Mouse (Mus musculus): Measurements from ENCODE around the gene Map2k2. TPM values are rescaled to one million over a fixed set of nuclear protein-coding genes. Genes with fewer than 3 reads are reported as not detected.
"Not testable (repeated sequence)": the region's sequence is repeated elsewhere in the genome, so short reads cannot be mapped to it uniquely, and the experiment has no call there.

Gene Map2k2
- polyA plus RNA-seq, 1 experiment from 2014 or later, result 197 TPM

GRCm38 (mm10) chr10:81177491-81177925 lies 71.8 kb downstream of the Map2k2 start:
- Histone ChIP-seq H3K4me1 (peaks cover 56% of the 10 kb centered on the region), H3K36me3 (peaks cover 50% of the 10 kb centered on the region)
- 9% methylated on average over 16 of the region's 16 CpGs for WGBS

GRCm38 (mm10) chr10:81177958-81178712 lies 72.4 kb downstream of the Map2k2 start:
- Histone ChIP-seq H3K4me2 (replicated peaks) (peak overlapping the region; percentile 71), H3K4me1 (peaks cover 56% of the 10 kb centered on the region), H3K9me3 (replicated peaks) (no peaks in the 10 kb centered on the region), H3K27me3 (no peaks in the 10 kb centered on the region), H3K9ac (peak overlapping the region; percentile 97), H3K27ac (replicated peaks) (peak overlapping the region; percentile 93; the same call in 1 of the 2 replicates), H3K36me3 (peaks cover 50% of the 10 kb centered on the region), H3K4me3 (replicated peaks) (peak overlapping the region; percentile 97)
- no peak for ATAC-seq (ENCODE audit: insufficient number of reproducible peaks, low FRiP score, low TSS enrichment, low read depth)
- WGBS, result 56% methylated on average over 14 of the region's 14 CpGs

More at GRCm38 (mm10) chr10:81177491-81177925, 71.8 kb downstream of the Map2k2 start:
- H3K4me3 ChIP-seq (replicated peaks), result peak overlapping the region; percentile 97
- H3K27me3 ChIP-seq, result no peaks in the 10 kb centered on the region
- peak overlapping the region; percentile 97 for H3K9ac ChIP-seq
- ATAC-seq (ENCODE audit: insufficient number of reproducible peaks, low FRiP score, low TSS enrichment, low read depth), result no peak
- H3K4me2 ChIP-seq (replicated peaks), result peak overlapping the region; percentile 71
- H3K27ac ChIP-seq (replicated peaks), result peak overlapping the region; percentile 93
- no peaks in the 10 kb centered on the region for H3K9me3 ChIP-seq (replicated peaks)

- H3K36me3 ChIP-seq, result peaks cover 50% of the 10 kb centered on the region
- 92% methylated on average over 11 of the region's 11 CpGs for WGBS
- no peak overlapping the region for H3K4me2 ChIP-seq (replicated peaks)
- H3K4me1 ChIP-seq, result peaks cover 56% of the 10 kb centered on the region
- 0 out of 2 replicates have a peak overlapping the region, but pooled peaks have one; percentile 8 for H3K27ac ChIP-seq (replicated peaks)
- H3K27me3 ChIP-seq, result no peaks in the 10 kb centered on the region
- H3K9me3 ChIP-seq (replicated peaks), result no peaks in the 10 kb centered on the region
- H3K9ac ChIP-seq, result no peak overlapping the region
- ATAC-seq (ENCODE audit: insufficient number of reproducible peaks, low FRiP score, low TSS enrichment, low read depth), result no peak
- no peak overlapping the region for H3K4me3 ChIP-seq (replicated peaks)
These were observed 73.2 kb downstream of the Map2k2 start for GRCm38 (mm10) chr10:81178927-81179326.

- H3K27me3 ChIP-seq, result no peaks in the 10 kb centered on the region
- no peak overlapping the region for H3K4me2 ChIP-seq (replicated peaks)
- H3K4me1 ChIP-seq, result peaks cover 56% of the 10 kb centered on the region
- peaks cover 50% of the 10 kb centered on the region for H3K36me3 ChIP-seq
- no peak overlapping the region for H3K9ac ChIP-seq
- no peak for ATAC-seq (ENCODE audit: insufficient number of reproducible peaks, low FRiP score, low TSS enrichment, low read depth)
- no peak overlapping the region for H3K27ac ChIP-seq (replicated peaks)
- WGBS, result 90% methylated on average over 32 of the region's 32 CpGs
- no peaks in the 10 kb centered on the region for H3K9me3 ChIP-seq (replicated peaks)
- H3K4me3 ChIP-seq (replicated peaks), result no peak overlapping the region
These were observed 74.0 kb downstream of the Map2k2 start for GRCm38 (mm10) chr10:81179451-81180342.

GRCm38 (mm10) chr10:81180946-81181345 lies 75.2 kb downstream of the Map2k2 start:
- ATAC-seq (ENCODE audit: insufficient number of reproducible peaks, low FRiP score, low TSS enrichment, low read depth), result no peak
- 91% methylated on average over 13 of the region's 13 CpGs for WGBS
- H3K36me3 ChIP-seq, result peaks cover 61% of the 10 kb centered on the region
- no peaks in the 10 kb centered on the region for H3K27me3 ChIP-seq
- peak overlapping the region; percentile 76; the same call in 1 of the 2 replicates for H3K27ac ChIP-seq (replicated peaks)
- no peak overlapping the region for H3K4me3 ChIP-seq (replicated peaks)
- H3K4me1 ChIP-seq, result peaks cover 48% of the 10 kb centered on the region
- H3K9ac ChIP-seq, result no peak overlapping the region
- no peak overlapping the region for H3K4me2 ChIP-seq (replicated peaks)
- no peaks in the 10 kb centered on the region for H3K9me3 ChIP-seq (replicated peaks)

GRCm38 (mm10) chr10:81181860-81182259 lies 76.1 kb downstream of the Map2k2 start:
- Histone ChIP-seq H3K36me3 (peaks cover 67% of the 10 kb centered on the region), H3K27ac (replicated peaks) (peak overlapping the region; percentile 76; the same call in 1 of the 2 replicates), H3K4me1 (peaks cover 48% of the 10 kb centered on the region)
- not testable (repeated sequence) for H3K27me3 ChIP-seq; H3K4me3 ChIP-seq (replicated peaks); H3K9me3 ChIP-seq (replicated peaks); H3K9ac ChIP-seq; ATAC-seq (ENCODE audit: insufficient number of reproducible peaks, low FRiP score, low TSS enrichment, low read depth); H3K4me2 ChIP-seq (replicated peaks)
- 76% methylated on average over 12 of the region's 12 CpGs for WGBS

- H3K4me1 ChIP-seq, result peaks cover 45% of the 10 kb centered on the region
These were observed 76.9 kb downstream of the Map2k2 start, which contains the start of gene Dapk3 for GRCm38 (mm10) chr10:81182336-81183333. Dapk3 (plus strand) TSS chr10:81183005.

More at GRCm38 (mm10) chr10:81182336-81183333, 76.9 kb downstream of the Map2k2 start, which contains the start of gene Dapk3:
- Histone ChIP-seq H3K27ac (replicated peaks) (peak within 1 kb of the TSS; percentile 91), H3K27me3 (no peaks in the 10 kb centered on the region), H3K36me3 (peaks cover 73% of the 10 kb centered on the region), H3K9me3 (replicated peaks) (no peaks in the 10 kb centered on the region), H3K4me2 (replicated peaks) (peak within 1 kb of the TSS; percentile 62), H3K9ac (peak within 1 kb of the TSS; percentile 64), H3K4me3 (replicated peaks) (peak within 1 kb of the TSS; percentile 74)
- 5% methylated on average over 53 of the region's 53 CpGs for WGBS
- ATAC-seq (ENCODE audit: insufficient number of reproducible peaks, low FRiP score, low TSS enrichment, low read depth), result peak; percentile 94

Small RNA genes within 50 kb of the gene (microRNA-seq; reads per million reads assigned to microRNA genes)
- gene Mir5615-1 (ENCODE audit: borderline number of aligned reads) (not detected), gene Mir5615-2 (ENCODE audit: borderline number of aligned reads) (not detected)

Other genes starting within 250 kb of the Map2k2 start
- 0.04 and 0.05 TPM in 2 replicates for gene Tmprss9, start 234.1 kb upstream of the Map2k2 start, polyA plus RNA-seq (2015; fragmentation: Nextera tagmentation; extraction: Ambion mirVana)
- gene Timm13, start 204.9 kb upstream of the Map2k2 start, polyA plus RNA-seq (2015; fragmentation: Nextera tagmentation; extraction: Ambion mirVana), result 337 and 339 TPM in 2 replicates
- gene Lmnb2, start 187.7 kb upstream of the Map2k2 start, polyA plus RNA-seq (2015; fragmentation: Nextera tagmentation; extraction: Ambion mirVana), result 56.7 and 60.1 TPM in 2 replicates
- gene Gadd45b, start 175.8 kb upstream of the Map2k2 start, polyA plus RNA-seq (2015; fragmentation: Nextera tagmentation; extraction: Ambion mirVana), result 43.7 and 46.6 TPM in 2 replicates
- gene Gng7, start 91.0 kb upstream of the Map2k2 start, polyA plus RNA-seq (2015; fragmentation: Nextera tagmentation; extraction: Ambion mirVana), result 11.2 and 12.3 TPM in 2 replicates
- gene Diras1, start 80.3 kb upstream of the Map2k2 start, polyA plus RNA-seq (2015; fragmentation: Nextera tagmentation; extraction: Ambion mirVana), result 1.4 and 1.9 TPM in 2 replicates
- gene Slc39a3, start 68.5 kb upstream of the Map2k2 start, polyA plus RNA-seq (2015; fragmentation: Nextera tagmentation; extraction: Ambion mirVana), result 21.7 and 22.7 TPM in 2 replicates
- 199 and 216 TPM in 2 replicates for gene Sgta, start 45.7 kb upstream of the Map2k2 start, polyA plus RNA-seq (2015; fragmentation: Nextera tagmentation; extraction: Ambion mirVana)
- gene Thop1, start 35.9 kb upstream of the Map2k2 start, polyA plus RNA-seq (2015; fragmentation: Nextera tagmentation; extraction: Ambion mirVana), result 81.3 and 87.7 TPM in 2 replicates
- gene Creb3l3, start 7.0 kb upstream of the Map2k2 start, polyA plus RNA-seq (2015; fragmentation: Nextera tagmentation; extraction: Ambion mirVana), result 0.89 and 0.92 TPM in 2 replicates
- 57.6 and 59.4 TPM in 2 replicates for gene Zbtb7a, start 29.3 kb downstream of the Map2k2 start, polyA plus RNA-seq (2015; fragmentation: Nextera tagmentation; extraction: Ambion mirVana)
- gene Pias4, start 62.0 kb downstream of the Map2k2 start, polyA plus RNA-seq (2015; fragmentation: Nextera tagmentation; extraction: Ambion mirVana), result 52.0 and 52.7 TPM in 2 replicates
- 654 and 688 TPM in 2 replicates for gene Eef2, start 70.7 kb downstream of the Map2k2 start, polyA plus RNA-seq (2015; fragmentation: Nextera tagmentation; extraction: Ambion mirVana)
- 65.4 and 67.7 TPM in 2 replicates for gene Dapk3, start 77.1 kb downstream of the Map2k2 start, polyA plus RNA-seq (2015; fragmentation: Nextera tagmentation; extraction: Ambion mirVana)
- gene 4930442H23Rik, start 77.9 kb downstream of the Map2k2 start, polyA plus RNA-seq (2015; fragmentation: Nextera tagmentation; extraction: Ambion mirVana), result 0.13 and 0.21 TPM in 2 replicates
- gene Nmrk2, start 96.1 kb downstream of the Map2k2 start, polyA plus RNA-seq (2015; fragmentation: Nextera tagmentation; extraction: Ambion mirVana), result 0.36 and 0.54 TPM in 2 replicates
- 0.47 and 0.69 TPM in 2 replicates for gene Atcay, start 124.9 kb downstream of the Map2k2 start, polyA plus RNA-seq (2015; fragmentation: Nextera tagmentation; extraction: Ambion mirVana)
- 13.7 and 16.0 TPM in 2 replicates for gene Zfr2, start 127.2 kb downstream of the Map2k2 start, polyA plus RNA-seq (2015; fragmentation: Nextera tagmentation; extraction: Ambion mirVana)
- gene Matk, start 147.0 kb downstream of the Map2k2 start, polyA plus RNA-seq (2015; fragmentation: Nextera tagmentation; extraction: Ambion mirVana), result 7.1 and 9.1 TPM in 2 replicates
- 199 and 203 TPM in 2 replicates for gene Mrpl54, start 161.0 kb downstream of the Map2k2 start, polyA plus RNA-seq (2015; fragmentation: Nextera tagmentation; extraction: Ambion mirVana)
- gene Apba3, start 161.0 kb downstream of the Map2k2 start, polyA plus RNA-seq (2015; fragmentation: Nextera tagmentation; extraction: Ambion mirVana), result 70.9 and 77.4 TPM in 2 replicates
- gene Tjp3, start 185.7 kb downstream of the Map2k2 start, polyA plus RNA-seq (2015; fragmentation: Nextera tagmentation; extraction: Ambion mirVana), result 15.1 and 22.6 TPM in 2 replicates
- gene Pip5k1c, start 187.0 kb downstream of the Map2k2 start, polyA plus RNA-seq (2015; fragmentation: Nextera tagmentation; extraction: Ambion mirVana), result 51.1 and 53.8 TPM in 2 replicates
- gene Cactin, start 215.2 kb downstream of the Map2k2 start, polyA plus RNA-seq (2015; fragmentation: Nextera tagmentation; extraction: Ambion mirVana), result 41.4 and 44.0 TPM in 2 replicates
- gene Tbxa2r, start 222.8 kb downstream of the Map2k2 start, polyA plus RNA-seq (2015; fragmentation: Nextera tagmentation; extraction: Ambion mirVana), result 13.2 and 14.2 TPM in 2 replicates
- 0.29 and 0.35 TPM in 2 replicates for gene Gipc3, start 237.4 kb downstream of the Map2k2 start, polyA plus RNA-seq (2015; fragmentation: Nextera tagmentation; extraction: Ambion mirVana)
- 94.7 and 96.1 TPM in 2 replicates for gene Hmg20b, start 244.6 kb downstream of the Map2k2 start, polyA plus RNA-seq (2015; fragmentation: Nextera tagmentation; extraction: Ambion mirVana)

All from embryonic facial prominence, embryonic 15.5 days (tissue).